Mouse (Mus musculus): ENCODE data around the gene Atp6v0e2. TPM values are rescaled to one million over a fixed set of nuclear protein-coding genes. Genes with fewer than 3 reads are reported as not detected.

The Atp6v0e2 gene
- polyA plus RNA-seq, 1 experiment from 2014 or later = 55.1 TPM

DNA sequence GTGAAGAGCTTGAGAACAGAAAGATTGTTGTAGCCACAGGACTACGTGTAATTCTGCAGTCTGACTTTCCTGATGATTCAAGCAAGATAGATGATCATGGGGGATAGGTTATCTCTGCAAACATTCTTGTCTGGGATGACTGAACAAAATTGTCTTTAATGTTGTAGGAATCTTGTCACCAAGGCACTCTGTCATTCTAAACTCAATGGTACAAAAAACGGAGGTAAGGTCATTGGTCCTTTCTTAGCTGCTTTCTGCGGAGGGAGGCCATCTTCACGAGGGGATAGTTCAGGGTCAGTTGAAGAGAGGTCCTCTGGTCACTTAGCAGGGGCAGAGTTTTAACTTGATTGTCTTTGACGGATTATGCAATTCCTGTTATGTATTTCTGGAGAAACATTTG is 41.3 kb downstream of the Atp6v0e2 start:
- H3K27ac ChIP-seq (ENCODE audit: low read depth, low read length) = no peak overlapping the region
- ATAC-seq (ENCODE audit: low FRiP score) = no peak
- 67% methylated on average over 5 of the region's 5 CpGs for WGBS
- no peaks in the 10 kb centered on the region for H3K4me1 ChIP-seq (replicated peaks; ENCODE audit: control insufficient read depth, insufficient read depth, low read length)
- no peaks in the 10 kb centered on the region for H3K36me3 ChIP-seq (ENCODE audit: control insufficient read depth, insufficient read depth, low read length)
- H3K4me2 ChIP-seq (replicated peaks; ENCODE audit: low read depth, low read length) = no peak overlapping the region
- no peak for DNase-seq (ENCODE audit: low spot score)
- H3K4me3 ChIP-seq (ENCODE audit: low read depth, low read length) = no peak overlapping the region
- no peak overlapping the region for H3K9ac ChIP-seq (ENCODE audit: low read depth, low read length)
- H3K9me3 ChIP-seq (ENCODE audit: control insufficient read depth, low read length) = no peaks in the 10 kb centered on the region
- no peaks in the 10 kb centered on the region for H3K27me3 ChIP-seq (ENCODE audit: control insufficient read depth, insufficient read depth, low read length)

DNA sequence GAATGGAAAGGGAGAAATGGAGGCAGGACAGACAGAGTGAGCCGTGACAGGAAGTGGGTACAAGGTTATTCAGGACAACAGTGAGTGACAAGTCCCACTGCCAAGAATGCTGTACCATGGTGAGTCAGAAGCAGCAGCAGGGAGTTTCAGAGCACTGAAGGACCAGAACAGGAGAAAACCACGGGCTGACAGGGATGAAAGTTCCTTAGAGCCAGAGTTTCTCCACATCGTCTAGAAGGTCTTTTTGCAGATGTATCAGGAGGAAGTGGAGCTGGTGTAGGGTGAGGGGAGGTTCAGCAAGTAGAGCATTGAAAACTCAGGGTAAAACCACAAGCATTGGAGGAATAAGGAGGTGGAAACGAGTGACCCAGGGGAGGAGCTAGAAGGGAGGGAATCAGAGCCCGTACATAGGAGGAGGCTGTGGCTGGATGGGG is 41.8 kb downstream of the Atp6v0e2 start:
- H3K4me3 ChIP-seq (ENCODE audit: low read depth, low read length) = no peak overlapping the region
- DNase-seq (ENCODE audit: low spot score) = no peak
- H3K4me2 ChIP-seq (replicated peaks; ENCODE audit: low read depth, low read length) = no peak overlapping the region

DNA sequence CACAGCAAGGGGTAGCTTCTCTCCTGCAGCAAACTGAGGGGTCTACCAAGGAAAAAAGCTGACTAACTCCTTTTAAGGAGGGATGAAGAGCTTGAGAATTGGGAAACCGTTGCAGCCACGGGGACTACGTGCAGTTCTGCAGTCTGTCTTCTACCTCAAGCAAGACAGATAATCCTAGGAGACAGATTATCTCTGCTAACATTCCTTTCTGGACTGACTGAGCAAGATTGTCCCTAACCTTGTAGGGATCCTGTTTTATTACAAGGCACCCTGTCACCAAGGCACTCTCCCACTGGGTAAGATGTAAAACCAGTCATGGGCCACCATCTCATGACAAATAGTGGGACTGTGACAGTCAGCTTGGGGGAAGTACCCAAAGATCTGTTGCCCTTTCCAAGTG is 43.8 kb downstream of the Atp6v0e2 start:
- Histone ChIP-seq H3K9ac (ENCODE audit: low read depth, low read length) (no peak overlapping the region), H3K27ac (ENCODE audit: low read depth, low read length) (no peak overlapping the region), H3K9me3 (ENCODE audit: control insufficient read depth, low read length) (no peaks in the 10 kb centered on the region), H3K27me3 (ENCODE audit: control insufficient read depth, insufficient read depth, low read length) (no peaks in the 10 kb centered on the region), H3K36me3 (ENCODE audit: control insufficient read depth, insufficient read depth, low read length) (no peaks in the 10 kb centered on the region), H3K4me2 (replicated peaks; ENCODE audit: low read depth, low read length) (no peak overlapping the region), H3K4me3 (ENCODE audit: low read depth, low read length) (no peak overlapping the region), H3K4me1 (replicated peaks; ENCODE audit: control insufficient read depth, insufficient read depth, low read length) (no peaks in the 10 kb centered on the region)
- ATAC-seq (ENCODE audit: low FRiP score) = no peak
- WGBS = 35% methylated on average over 3 of the region's 3 CpGs
- no peak for DNase-seq (ENCODE audit: low spot score)

More for the DNA sequence above, 41.8 kb downstream of the Atp6v0e2 start:
- H3K36me3 ChIP-seq (ENCODE audit: control insufficient read depth, insufficient read depth, low read length) = no peaks in the 10 kb centered on the region
- no peaks in the 10 kb centered on the region for H3K27me3 ChIP-seq (ENCODE audit: control insufficient read depth, insufficient read depth, low read length)
- H3K4me1 ChIP-seq (replicated peaks; ENCODE audit: control insufficient read depth, insufficient read depth, low read length) = no peaks in the 10 kb centered on the region
- 48% methylated on average over 5 of the region's 5 CpGs for WGBS
- no peaks in the 10 kb centered on the region for H3K9me3 ChIP-seq (ENCODE audit: control insufficient read depth, low read length)
- no peak for ATAC-seq (ENCODE audit: low FRiP score)
- no peak overlapping the region for H3K9ac ChIP-seq (ENCODE audit: low read depth, low read length)
- no peak overlapping the region for H3K27ac ChIP-seq (ENCODE audit: low read depth, low read length)

DNA sequence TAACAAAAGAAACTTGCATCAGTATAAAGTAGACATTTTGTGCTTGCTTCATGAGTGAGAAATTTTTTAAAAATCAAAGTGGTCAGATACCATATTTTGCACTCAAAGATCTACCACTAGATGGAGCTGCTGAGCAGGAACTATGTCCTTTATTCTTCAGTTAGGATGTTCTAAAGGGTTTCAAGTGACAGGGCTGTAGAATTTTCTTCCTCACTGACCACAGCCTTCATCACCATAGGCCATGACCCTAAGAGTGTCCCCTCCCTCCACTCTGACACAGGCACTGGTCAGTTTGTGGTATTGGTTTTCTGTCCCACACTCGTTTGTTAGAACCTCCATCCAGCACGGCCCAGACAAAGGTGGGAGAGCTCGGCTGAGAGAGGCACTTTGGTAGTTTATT is 44.6 kb downstream of the Atp6v0e2 start:
- Histone ChIP-seq H3K4me3 (ENCODE audit: low read depth, low read length) (no peak overlapping the region), H3K4me1 (replicated peaks; ENCODE audit: control insufficient read depth, insufficient read depth, low read length) (no peaks in the 10 kb centered on the region), H3K9ac (ENCODE audit: low read depth, low read length) (no peak overlapping the region), H3K4me2 (replicated peaks; ENCODE audit: low read depth, low read length) (no peak overlapping the region), H3K36me3 (ENCODE audit: control insufficient read depth, insufficient read depth, low read length) (no peaks in the 10 kb centered on the region), H3K9me3 (ENCODE audit: control insufficient read depth, low read length) (no peaks in the 10 kb centered on the region), H3K27me3 (ENCODE audit: control insufficient read depth, insufficient read depth, low read length) (no peaks in the 10 kb centered on the region), H3K27ac (ENCODE audit: low read depth, low read length) (no peak overlapping the region)
- DNase-seq (ENCODE audit: low spot score) (peak; percentile 81), ATAC-seq (ENCODE audit: low FRiP score) (no peak)
- 67% methylated on average over 3 of the region's 3 CpGs for WGBS

- H3K27ac ChIP-seq (ENCODE audit: low read depth, low read length) = no peak within 1 kb of the TSS
- ATAC-seq (ENCODE audit: low FRiP score) = no peak
- WGBS = 70% methylated on average over 6 of the region's 6 CpGs
Measured at GRCm38 (mm10) chr6:48589194-48589750, 51.9 kb downstream of the Atp6v0e2 start, which contains the start of gene Gm45021. TSS of gene Gm45021 (plus strand) at chr6:48589610.

More at GRCm38 (mm10) chr6:48589194-48589750, 51.9 kb downstream of the Atp6v0e2 start, which contains the start of gene Gm45021:
- Histone ChIP-seq H3K4me1 (replicated peaks; ENCODE audit: control insufficient read depth, insufficient read depth, low read length) (0 out of 2 replicates have a peak, but pooled peaks cover 2% of the 10 kb centered on the region), H3K36me3 (ENCODE audit: control insufficient read depth, insufficient read depth, low read length) (no peaks in the 10 kb centered on the region), H3K4me2 (replicated peaks; ENCODE audit: low read depth, low read length) (no peak within 1 kb of the TSS), H3K9ac (ENCODE audit: low read depth, low read length) (no peak within 1 kb of the TSS), H3K4me3 (ENCODE audit: low read depth, low read length) (no peak within 1 kb of the TSS), H3K9me3 (ENCODE audit: control insufficient read depth, low read length) (no peaks in the 10 kb centered on the region), H3K27me3 (ENCODE audit: control insufficient read depth, insufficient read depth, low read length) (no peaks in the 10 kb centered on the region)
- DNase-seq (ENCODE audit: low spot score) = no peak

Other genes with a start within 250 kb of the Atp6v0e2 start
- gene Krba1, start 142.0 kb upstream of the Atp6v0e2 start, polyA plus RNA-seq (2014; fragmentation: Nextera tagmentation; extraction: Ambion mirVana) = 16.0 and 19.1 TPM in 2 replicates
- 13.3 and 14.9 TPM in 2 replicates for gene Zfp467, start 91.8 kb upstream of the Atp6v0e2 start, polyA plus RNA-seq (2014; fragmentation: Nextera tagmentation; extraction: Ambion mirVana)
- 0.05 and 0.17 TPM in 2 replicates for gene Sspo, start 89.4 kb upstream of the Atp6v0e2 start, polyA plus RNA-seq (2014; fragmentation: Nextera tagmentation; extraction: Ambion mirVana)
- 13.9 and 17.2 TPM in 2 replicates for gene Lrrc61, start 17.2 kb downstream of the Atp6v0e2 start, polyA plus RNA-seq (2014; fragmentation: Nextera tagmentation; extraction: Ambion mirVana)
- 2.0 and 2.5 TPM in 2 replicates for gene Rarres2, start 35.2 kb downstream of the Atp6v0e2 start, polyA plus RNA-seq (2014; fragmentation: Nextera tagmentation; extraction: Ambion mirVana)
- gene Gm45021, start 52.0 kb downstream of the Atp6v0e2 start, polyA plus RNA-seq (2014; fragmentation: Nextera tagmentation; extraction: Ambion mirVana) = not detected in 2 replicates
- gene Repin1, start 56.3 kb downstream of the Atp6v0e2 start, polyA plus RNA-seq (2014; fragmentation: Nextera tagmentation; extraction: Ambion mirVana) = 35.3 and 37.8 TPM in 2 replicates
- gene Gm44965, start 56.3 kb downstream of the Atp6v0e2 start, polyA plus RNA-seq (2014; fragmentation: Nextera tagmentation; extraction: Ambion mirVana) = not detected in 2 replicates
- 7.7 and 11.0 TPM in 2 replicates for gene Zfp775, start 64.4 kb downstream of the Atp6v0e2 start, polyA plus RNA-seq (2014; fragmentation: Nextera tagmentation; extraction: Ambion mirVana)
- 1.1 and 1.2 TPM in 2 replicates for gene AI854703, start 89.1 kb downstream of the Atp6v0e2 start, polyA plus RNA-seq (2014; fragmentation: Nextera tagmentation; extraction: Ambion mirVana)
- gene Gimap8, start 109.6 kb downstream of the Atp6v0e2 start, polyA plus RNA-seq (2014; fragmentation: Nextera tagmentation; extraction: Ambion mirVana) = 0.37 and 0.57 TPM in 2 replicates
- gene Gimap9, start 138.5 kb downstream of the Atp6v0e2 start, polyA plus RNA-seq (2014; fragmentation: Nextera tagmentation; extraction: Ambion mirVana) = 4.2 and 4.8 TPM in 2 replicates
- gene Gimap4, start 146.9 kb downstream of the Atp6v0e2 start, polyA plus RNA-seq (2014; fragmentation: Nextera tagmentation; extraction: Ambion mirVana) = 3.3 and 5.6 TPM in 2 replicates
- 10.7 and 11.5 TPM in 2 replicates for gene Gimap6, start 170.6 kb downstream of the Atp6v0e2 start, polyA plus RNA-seq (2014; fragmentation: Nextera tagmentation; extraction: Ambion mirVana)
- gene Gm28053, start 181.0 kb downstream of the Atp6v0e2 start, polyA plus RNA-seq (2014; fragmentation: Nextera tagmentation; extraction: Ambion mirVana) = not detected in 2 replicates
- gene Gimap7, start 181.0 kb downstream of the Atp6v0e2 start, polyA plus RNA-seq (2014; fragmentation: Nextera tagmentation; extraction: Ambion mirVana) = 0.11 TPM in 1 of 2 replicates, not detected in the other
- 5.0 and 6.1 TPM in 2 replicates for gene Gimap1, start 201.4 kb downstream of the Atp6v0e2 start, polyA plus RNA-seq (2014; fragmentation: Nextera tagmentation; extraction: Ambion mirVana)
- 0.49 and 0.92 TPM in 2 replicates for gene Gimap5, start 208.6 kb downstream of the Atp6v0e2 start, polyA plus RNA-seq (2014; fragmentation: Nextera tagmentation; extraction: Ambion mirVana)
- gene Gimap3, start 233.2 kb downstream of the Atp6v0e2 start, polyA plus RNA-seq (2014; fragmentation: Nextera tagmentation; extraction: Ambion mirVana) = 0.17 TPM in 1 of 2 replicates, not detected in the other

Measured in hindbrain, embryonic 11.5 days (tissue).